Mouse (Mus musculus): ENCODE measurements around the gene Gm28372.

DNA sequence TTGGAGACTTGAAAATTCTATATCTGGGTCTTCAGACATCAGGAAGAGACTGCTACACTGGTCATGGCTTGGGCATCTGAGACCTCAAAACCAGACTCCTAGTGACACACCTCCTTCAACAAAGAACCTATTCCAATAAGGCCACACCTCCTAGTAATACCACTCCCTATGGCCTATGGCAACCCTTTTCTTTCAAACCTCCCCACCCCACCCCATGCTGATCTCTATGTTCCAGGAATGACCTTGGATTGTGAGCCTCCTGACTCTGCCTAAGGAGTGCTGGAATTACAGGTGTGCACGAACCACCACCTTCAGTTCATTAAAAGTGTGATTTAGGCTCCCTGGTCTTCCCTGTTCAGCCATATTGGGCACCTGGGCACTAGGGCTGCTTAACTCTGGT, 5.0 kb upstream of the Gm28372 start:
- TF ChIP-seq CTCF (IDR thresholded peaks at IDR 0.05; ENCODE audit: extremely low read depth, insufficient read depth, insufficient read length, insufficient replicate concordance) (no peak), POLR2A (IDR thresholded peaks at IDR 0.05; ENCODE audit: low read depth, low read length) (no peak)
